In the genomic region with DNA sequence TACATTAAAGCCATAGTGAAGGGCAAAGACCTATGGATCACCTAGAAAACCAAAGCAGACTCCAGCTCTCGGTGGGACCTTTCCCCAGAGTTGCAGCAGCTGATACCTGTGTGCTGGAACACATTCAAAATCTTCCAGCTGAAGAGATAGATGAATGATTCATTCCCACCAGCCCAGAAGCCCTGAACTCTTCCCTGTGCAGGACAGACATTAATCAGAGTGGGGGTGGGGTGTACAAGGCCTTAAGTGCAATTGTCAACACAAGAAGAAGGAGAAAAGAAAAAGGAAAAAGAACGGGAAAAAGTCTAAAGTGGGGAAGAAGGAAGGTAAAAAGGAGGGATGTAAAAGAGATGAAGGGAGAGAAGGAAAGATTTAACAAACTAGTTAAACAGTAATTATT, we compare ENCODE assay signal across 12 mouse cellular contexts.
"Had no signal": no experiment of that assay in that cellular context is flagged by ENCODE, and none has a peak within 500 bp of the region (broad histone marks: within the 10 kb centered on the region; RNA-seq: fewer than 3 reads in every experiment).

No protein-coding gene starts in this region.

- DNase-seq: kidney, adult 18-20 months; kidney, postnatal 36 days; layer of hippocampus, adult 9-11 months; layer of hippocampus, postnatal 36 days; liver; lung, adult 18-20 months; thymus, postnatal 4 days had no signal

- H3K4me2 ChIP-seq: limb, embryonic 12.5 days; midbrain, embryonic 13.5 days; neural tube, embryonic 13.5 days had no signal

- H3K9me3 ChIP-seq: limb, embryonic 12.5 days; midbrain, embryonic 13.5 days; neural tube, embryonic 13.5 days had no signal

- H3K27ac ChIP-seq: limb, embryonic 12.5 days; liver, embryonic 14.5 days; midbrain, embryonic 13.5 days; neural tube, embryonic 13.5 days; stomach, postnatal 0 days had no signal

- H3K27me3 ChIP-seq: limb, embryonic 12.5 days; midbrain, embryonic 13.5 days; neural tube, embryonic 13.5 days had no signal

- H3K4me3 ChIP-seq: limb, embryonic 12.5 days; midbrain, embryonic 13.5 days; neural tube, embryonic 13.5 days had no signal

- H3K36me3 ChIP-seq: limb, embryonic 12.5 days; midbrain, embryonic 13.5 days; neural tube, embryonic 13.5 days had no signal

- H3K9ac ChIP-seq: limb, embryonic 12.5 days; liver, embryonic 14.5 days; midbrain, embryonic 13.5 days; neural tube, embryonic 13.5 days had no signal

- ATAC-seq: midbrain, embryonic 13.5 days had no signal
